Comparison of ENCODE assay signal across 23 mouse cellular contexts in genomic region chr7:84153821-84154220, GRCm38 (mm10).
"Had no signal": no experiment of that assay in that cellular context is flagged by ENCODE, and none has a peak within 500 bp of the region (broad histone marks: within the 10 kb centered on the region; RNA-seq: fewer than 3 reads in every experiment).

No protein-coding gene starts in this region.

- ATAC-seq: hindbrain, postnatal 0 days; intestine, embryonic 16.5 days had no signal

- H3K9ac ChIP-seq: heart, embryonic 12.5 days; hindbrain, embryonic 13.5 days; hindbrain, embryonic 15.5 days; kidney, embryonic 15.5 days; limb, embryonic 12.5 days; liver, embryonic 13.5 days; liver, embryonic 15.5 days had no signal

- H3K4me3 ChIP-seq: heart, embryonic 10.5 days; heart, embryonic 12.5 days; hindbrain, embryonic 13.5 days; hindbrain, embryonic 15.5 days; kidney, embryonic 15.5 days; left cerebral cortex, adult 2 months; limb, embryonic 10.5 days; limb, embryonic 12.5 days; liver, embryonic 13.5 days; liver, embryonic 15.5 days had no signal

- H3K36me3 ChIP-seq: heart, embryonic 10.5 days; hindbrain, embryonic 13.5 days; hindbrain, embryonic 15.5 days; kidney, embryonic 15.5 days; limb, embryonic 12.5 days; liver, embryonic 13.5 days; liver, embryonic 15.5 days had no signal

- H3K27me3 ChIP-seq: heart, embryonic 12.5 days; hindbrain, embryonic 13.5 days; hindbrain, embryonic 15.5 days; kidney, embryonic 15.5 days; limb, embryonic 12.5 days; liver, embryonic 13.5 days had no signal

- DNase-seq: gastrocnemius, postnatal 14 days; gastrocnemius, postnatal 36 days; heart, adult 18-20 months; heart, postnatal 10 days; kidney, adult 11 months; kidney, adult 8-10 months; kidney, postnatal 14 days; kidney, postnatal 36 days; layer of hippocampus, adult 9-11 months; liver; liver, embryonic 13.5 days had no signal

- H3K9me3 ChIP-seq: heart, embryonic 10.5 days; heart, embryonic 12.5 days; hindbrain, embryonic 13.5 days; hindbrain, embryonic 15.5 days; kidney, embryonic 15.5 days; limb, embryonic 10.5 days; limb, embryonic 12.5 days; liver, embryonic 13.5 days; liver, embryonic 15.5 days had no signal

- H3K27ac ChIP-seq: heart, embryonic 10.5 days; hindbrain, embryonic 13.5 days; hindbrain, embryonic 15.5 days; hindbrain, postnatal 0 days; kidney, embryonic 15.5 days; kidney, postnatal 0 days; left cerebral cortex, adult 2 months; limb, embryonic 10.5 days; limb, embryonic 12.5 days; liver, embryonic 13.5 days; liver, embryonic 15.5 days had no signal

- H3K4me2 ChIP-seq: heart, embryonic 12.5 days; hindbrain, embryonic 13.5 days; hindbrain, embryonic 15.5 days; kidney, embryonic 15.5 days; limb, embryonic 12.5 days; liver, embryonic 13.5 days; liver, embryonic 15.5 days had no signal
